Mouse (Mus musculus) CH12.LX (cell line): ENCODE measurements at regions not wholly inside any gene's neighbourhood (a gene's known extent, or its start where the extent isn't known, plus 50 kb on each side); places are given as distances from the start of the nearest gene placed in this dataset.

Experiments used
- CHD2 ChIP-seq: IDR thresholded peaks from 2 replicates; pipeline ENCODE4 v1.6.1; 2011; ENCODE audit warnings: low read length, improper control_type of control experiment
- CTCF ChIP-seq, 2 experiments: IDR thresholded peaks in 1 of 2; conservative IDR thresholded peaks in 1 of 2; 2 replicates each; pipeline ENCODE4 v1.5.1; 2011 to 2012; ENCODE audit warnings: low read depth in 2 of 2, low read length in 2 of 2, improper control_type of control experiment in 1 of 2, inconsistent platforms in 1 of 2, mild to moderate bottlenecking in 1 of 2, moderate library complexity in 1 of 2
- EP300 ChIP-seq: IDR thresholded peaks from 2 replicates; pipeline ENCODE4 v1.6.1; 2011; ENCODE audit warnings: low read length, improper control_type of control experiment
- MXI1 ChIP-seq: IDR thresholded peaks from 2 replicates; pipeline ENCODE4 v1.6.1; 2011; ENCODE audit warnings: mild to moderate bottlenecking, low read depth, low read length, improper control_type of control experiment
- POLR2AphosphoS2 ChIP-seq: IDR thresholded peaks from 2 replicates; pipeline ENCODE4 v1.6.1; 2011; ENCODE audit warnings: low read depth, low read length, improper control_type of control experiment
- UBTF ChIP-seq: IDR thresholded peaks from 2 replicates; pipeline ENCODE4 v1.6.1; 2012; ENCODE audit warnings: low read depth, mild to moderate bottlenecking, inconsistent platforms, low read length, improper control_type of control experiment, moderate library complexity

- TF ChIP-seq MXI1 (no peak), UBTF (no peak), CTCF (conservative IDR thresholded peaks at IDR 0.05 in 1 of 2, IDR thresholded peaks at IDR 0.05 in 1 of 2; ENCODE audit: low read depth in 2 of 2, low read length in 2 of 2) (no peak), CHD2 (no peak), EP300 (no peak), POLR2AphosphoS2 (no peak)
These were observed 51.1 kb upstream of the Mbnl2 start for GRCm38 (mm10) chr14:120224202-120224846.
